Mouse (Mus musculus) leukemia stem cell, adult 10-12 weeks (primary cell): Measurements from ENCODE around the gene Uhrf1. TPM values are rescaled to one million over a fixed set of nuclear protein-coding genes. Genes with fewer than 3 reads are reported as not detected.

Experiments used
- polyA plus RNA-seq: library from polyadenylated mRNA; stranded (reverse); fragments of >175 nt; gene quantifications from 2 replicates; pipeline ENCODE4 v1.2.3, GENCODE M21; 2012; ENCODE audit warnings: low replicate concordance

Gene Uhrf1
- polyA plus RNA-seq, result 42.3 and 96.8 TPM in 2 replicates

DNA sequence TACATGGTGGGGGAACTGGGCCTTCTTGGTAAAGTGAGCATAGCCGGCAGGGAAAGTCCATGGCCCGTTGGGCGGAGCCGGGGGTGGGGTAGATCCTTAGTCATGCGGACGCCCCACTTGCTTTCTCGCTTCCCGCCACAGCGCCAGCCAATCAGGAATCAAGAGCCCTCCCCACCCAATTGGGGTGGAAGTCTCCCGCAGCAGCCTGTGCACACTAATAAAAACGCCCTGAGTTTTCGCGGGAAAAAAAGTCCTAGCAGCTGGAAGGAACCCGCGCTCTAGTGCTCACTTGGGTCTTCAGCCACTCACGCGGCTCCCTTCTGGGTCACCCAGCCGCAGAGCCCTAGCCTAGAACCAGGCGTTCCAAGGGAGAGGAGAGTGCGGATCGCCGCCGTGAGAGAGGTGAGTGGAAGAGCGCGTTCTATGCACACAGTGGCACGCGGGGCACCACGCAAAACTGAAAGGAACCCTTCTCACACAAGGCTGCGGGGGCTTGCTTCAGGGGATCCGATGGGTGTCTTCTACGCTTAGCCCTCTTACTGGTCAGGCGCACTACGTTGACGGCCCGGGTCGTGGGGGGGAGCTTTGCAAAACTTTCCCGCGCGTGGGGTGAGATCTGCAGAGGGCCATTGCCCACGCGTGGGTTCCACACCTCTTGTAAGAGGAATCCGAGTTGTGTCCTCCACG, at the start of gene Uhrf1:
Uhrf1 (plus strand) TSS at position 162 of the 687 bp plus-strand sequence.

DNA sequence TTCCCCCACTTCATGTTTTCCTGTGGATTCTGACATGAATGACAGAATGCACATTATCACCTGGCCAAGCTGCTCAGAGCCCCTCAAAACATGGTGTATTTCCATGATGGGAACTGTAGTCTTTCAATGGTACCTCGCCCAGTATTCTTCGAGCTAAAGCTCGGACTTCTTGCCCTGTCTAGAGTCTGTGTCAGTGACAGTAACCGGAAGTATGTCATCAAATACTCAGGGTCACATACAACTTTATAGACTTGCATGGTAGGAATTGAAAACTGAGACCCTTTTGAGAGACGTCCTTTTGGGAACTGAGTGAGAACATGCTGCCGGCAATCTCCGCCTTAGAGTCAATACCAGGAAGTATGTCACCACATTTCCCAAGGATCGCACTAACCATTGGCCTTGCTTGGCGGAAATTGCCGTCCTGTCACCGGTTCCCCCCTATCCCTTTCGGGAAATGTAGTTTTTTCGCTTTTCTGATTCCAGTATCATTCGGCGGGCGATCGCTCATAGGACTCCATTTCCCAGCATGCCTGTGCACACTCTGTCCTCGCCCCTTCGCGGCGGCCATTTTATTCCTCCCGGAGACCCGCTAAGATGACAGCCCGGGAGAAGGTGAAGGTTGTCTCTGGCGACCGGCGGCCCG, 46.8 kb upstream of the Uhrf1 start, which contains the start of gene Fem1a:
Fem1a (plus strand) TSS at position 572 of the 643 bp plus-strand sequence.

DNA sequence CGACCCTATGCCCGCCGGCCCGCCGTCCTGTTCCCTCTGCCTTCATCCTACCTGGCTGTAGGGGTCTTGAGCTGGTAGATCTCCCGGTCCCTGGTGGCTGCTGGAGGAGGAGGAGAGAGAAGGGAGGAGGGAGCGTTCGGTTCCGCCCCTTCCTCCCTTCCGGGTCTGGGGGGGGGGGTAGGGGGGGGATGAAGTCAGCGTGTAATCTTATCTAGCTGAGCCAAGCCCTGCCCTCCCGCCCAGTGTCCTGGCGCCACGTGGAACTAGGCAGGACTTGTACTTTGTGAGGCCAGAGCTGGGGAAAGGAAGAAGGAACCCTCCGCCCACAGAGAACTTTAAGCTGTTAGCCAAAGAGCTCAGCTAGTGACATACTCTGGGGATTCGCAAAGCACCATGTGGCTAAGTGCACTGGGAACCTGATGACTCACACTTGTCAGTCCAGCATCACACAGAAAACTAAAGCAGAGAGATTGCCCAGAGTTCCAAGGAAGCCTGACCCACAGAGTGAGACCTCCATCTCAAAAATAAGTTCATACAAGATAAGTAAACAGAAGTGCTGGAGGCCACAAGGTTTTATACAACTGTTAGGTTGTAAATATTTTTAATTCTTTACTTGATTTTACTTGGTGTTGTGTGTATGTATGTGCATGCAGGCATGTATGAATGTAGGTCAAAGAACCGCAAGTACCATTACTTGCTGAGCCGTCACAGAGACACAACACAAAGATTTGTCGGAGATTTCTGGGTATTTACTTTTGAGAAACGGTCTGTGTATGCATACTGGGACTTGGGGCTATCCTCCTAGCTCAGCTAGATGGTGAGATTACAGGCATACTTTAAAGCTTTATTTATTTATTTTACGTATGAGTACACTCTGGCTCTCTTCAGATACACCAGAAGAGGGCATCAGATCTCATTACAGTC, 26.2 kb upstream of the Uhrf1 start, which contains the start of gene Ticam1:
Ticam1 (minus strand) TSS at position 144 of the 924 bp plus-strand sequence.

GRCm38 (mm10) chr17:56292531-56293222, 10.4 kb upstream of the Uhrf1 start, which contains the start of gene Plin3:
Gene Plin3, minus strand, starts transcription at chr17:56292873.

DNA sequence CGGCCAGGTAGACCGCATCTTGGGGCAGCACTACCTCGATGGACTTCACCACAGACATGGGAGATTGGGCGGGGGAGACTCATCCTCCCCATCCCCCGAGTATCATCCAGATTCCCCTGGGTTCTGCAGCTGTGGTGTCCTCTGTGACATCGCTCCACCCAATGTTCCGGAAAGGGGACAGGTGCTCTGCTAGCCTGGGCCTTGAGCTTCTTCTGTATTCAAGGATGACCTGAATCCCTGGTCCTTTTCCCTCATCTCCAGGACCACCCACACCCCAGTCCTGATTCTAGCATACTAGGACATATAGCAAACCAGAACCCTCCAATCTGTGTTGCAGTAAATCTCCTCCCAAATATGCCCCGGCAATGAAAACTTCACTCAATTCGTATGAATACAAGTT, 2.9 kb upstream of the Uhrf1 start, which contains the start of gene Arrdc5:
Arrdc5 (minus strand) TSS at position 101 of the 400 bp plus-strand sequence.

GRCm38 (mm10) chr17:56325450-56326152, 22.5 kb downstream of the Uhrf1 start, which contains the start of gene Kdm4b:
Gene Kdm4b, plus strand, starts transcription at chr17:56326062.

Other genes starting within 250 kb of the Uhrf1 start
- gene Ubxn6, start 228.3 kb upstream of the Uhrf1 start, polyA plus RNA-seq, result 34.3 and 40.9 TPM in 2 replicates
- 103 and 249 TPM in 2 replicates for gene Hdgfl2, start 223.7 kb upstream of the Uhrf1 start, polyA plus RNA-seq
- not detected in 2 replicates for gene Plin4, start 193.5 kb upstream of the Uhrf1 start, polyA plus RNA-seq
- 0.19 TPM in 1 of 2 replicates, not detected in the other for gene Plin5, start 185.7 kb upstream of the Uhrf1 start, polyA plus RNA-seq
- gene Lrg1, start 181.3 kb upstream of the Uhrf1 start, polyA plus RNA-seq, result 52.9 and 55.2 TPM in 2 replicates
- gene Sema6b, start 163.0 kb upstream of the Uhrf1 start, polyA plus RNA-seq, result 6.4 and 7.7 TPM in 2 replicates
- gene Tnfaip8l1, start 140.8 kb upstream of the Uhrf1 start, polyA plus RNA-seq, result 1.6 and 2.5 TPM in 2 replicates
- 15.6 and 36.0 TPM in 2 replicates for gene Mydgf, start 119.4 kb upstream of the Uhrf1 start, polyA plus RNA-seq
- gene Dpp9, start 84.4 kb upstream of the Uhrf1 start, polyA plus RNA-seq, result 45.8 and 114 TPM in 2 replicates
- 16.0 and 29.3 TPM in 2 replicates for gene Fem1a, start 46.5 kb upstream of the Uhrf1 start, polyA plus RNA-seq
- gene Ticam1, start 26.5 kb upstream of the Uhrf1 start, polyA plus RNA-seq, result 20.8 and 31.5 TPM in 2 replicates
- 8.5 and 12.1 TPM in 2 replicates for gene Plin3, start 10.4 kb upstream of the Uhrf1 start, polyA plus RNA-seq
- gene Arrdc5, start 3.0 kb upstream of the Uhrf1 start, polyA plus RNA-seq, result not detected in 2 replicates
- gene Kdm4b, start 22.7 kb downstream of the Uhrf1 start, polyA plus RNA-seq, result 24.5 and 26.9 TPM in 2 replicates
- gene Ptprs, start 173.2 kb downstream of the Uhrf1 start, polyA plus RNA-seq, result 11.4 and 29.3 TPM in 2 replicates
- gene Znrf4, start 209.1 kb downstream of the Uhrf1 start, polyA plus RNA-seq, result not detected in 2 replicates